Mouse (Mus musculus) heart, adult 18-20 months (tissue): ENCODE results near the gene Spata18. TPM values are rescaled to one million over a fixed set of nuclear protein-coding genes. Genes with fewer than 3 reads are reported as not detected.

Source experiments
- DNase-seq, 2 experiments: peaks; one replicate each; pipeline ENCODE4 v3.0.0; 2021 to 2022; ENCODE audit warnings: mixed read lengths in 1 of 2
- long read RNA-seq, 2 experiments: library from polyadenylated mRNA; stranded (forward); transcript quantifications; one replicate each; pipeline ENCODE4 v2.0.0; 2021
- total RNA-seq, 2 experiments: library from RNA; stranded (reverse); gene quantifications; 2 replicates each; pipeline ENCODE4 v1.2.3; 2021

Gene Spata18
- total RNA-seq = 1 to 10 TPM in 1 of 2 experiments, not detected in 1; 1.3 TPM
- long read RNA-seq, experiment 1 = 0 reads
- long read RNA-seq, experiment 2 = 0 reads

GRCm38 (mm10) chr5:73651061-73651854 is at the start of gene Spata18:
Spata18 (plus strand) TSS chr5:73651379.
- DNase-seq = peak; percentile 19 to 45

DNA sequence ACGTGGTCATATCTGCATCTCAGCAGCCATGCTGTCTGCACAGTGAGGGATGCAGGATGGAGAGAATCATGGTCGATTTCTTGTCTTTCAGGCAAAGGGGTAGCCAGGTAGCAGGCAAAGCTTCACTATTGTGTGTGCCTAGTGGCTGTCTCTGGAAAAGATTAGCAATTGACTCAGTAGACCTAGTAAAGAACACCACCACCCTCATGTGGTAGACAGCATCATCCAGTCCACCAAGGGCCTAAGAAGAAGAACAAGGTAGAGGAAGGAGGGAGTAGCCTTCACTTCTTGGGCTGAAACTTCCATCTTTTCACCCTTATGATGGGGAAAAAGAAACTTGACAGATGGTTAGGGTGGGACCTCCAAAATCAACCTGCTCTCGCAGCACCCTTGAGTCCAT is 48.3 kb upstream of the Spata18 start:
- DNase-seq = no peak

DNA sequence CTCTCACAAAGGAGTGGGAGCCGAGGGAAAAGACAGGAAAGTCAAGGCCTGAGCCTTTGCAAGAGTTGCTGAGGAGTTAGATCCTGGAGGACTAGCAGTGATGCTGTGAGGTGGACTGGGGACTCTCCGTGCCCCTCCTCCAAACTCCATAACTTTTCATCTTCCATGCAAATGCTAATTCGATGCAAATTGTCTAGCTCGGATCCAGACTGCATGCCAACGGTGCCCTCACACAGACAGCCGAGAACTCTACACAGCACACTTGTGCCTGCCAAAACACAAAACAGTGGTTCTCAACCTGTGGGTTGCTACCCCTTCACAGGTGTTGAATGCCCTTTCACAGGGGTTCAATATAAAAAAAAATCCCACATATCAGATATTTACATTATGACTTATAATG is 46.6 kb upstream of the Spata18 start:
- no peak for DNase-seq

- no peak for DNase-seq
Observed at GRCm38 (mm10) chr5:73604964-73605363, 46.2 kb upstream of the Spata18 start.

DNA sequence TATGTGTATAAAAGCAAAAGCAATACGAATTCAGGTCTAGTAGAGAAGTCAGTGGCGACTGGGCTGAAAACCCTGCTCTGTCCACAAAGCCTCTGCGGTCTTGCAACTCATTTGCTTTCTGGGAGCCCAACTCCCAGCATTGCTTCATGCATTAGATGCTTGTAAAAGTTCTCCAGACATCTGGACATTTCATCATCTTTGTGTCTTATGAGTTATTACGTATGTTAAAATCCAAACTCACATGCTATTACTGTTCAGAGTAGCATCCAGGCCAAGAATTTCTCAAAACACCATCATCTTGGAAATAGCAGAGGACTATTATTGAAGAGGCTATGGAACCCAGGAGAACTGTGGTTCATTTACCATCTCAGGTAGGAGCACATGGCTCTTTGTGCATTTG is 40.1 kb upstream of the Spata18 start:
- DNase-seq = no peak

GRCm38 (mm10) chr5:73613296-73613695 is 37.9 kb upstream of the Spata18 start:
- no peak for DNase-seq

DNA sequence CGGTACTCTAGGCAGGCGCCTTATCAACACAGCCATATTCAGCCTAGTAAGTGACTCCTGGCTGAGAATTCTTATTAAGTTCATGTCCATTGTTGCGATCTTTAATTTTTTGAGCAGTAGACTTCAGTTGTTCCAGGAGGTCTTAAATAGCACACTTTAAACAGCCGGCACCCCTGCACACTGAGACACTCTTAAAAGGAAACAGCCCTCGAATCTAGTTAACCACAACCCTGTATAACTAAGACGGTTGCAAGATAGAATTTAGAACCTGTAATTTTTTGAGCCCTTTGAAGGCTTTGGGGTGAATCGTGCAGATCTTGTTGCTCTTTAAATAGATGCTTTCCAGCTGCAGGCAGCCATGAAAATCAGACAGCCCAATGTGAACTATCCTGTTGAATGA is 36.0 kb upstream of the Spata18 start:
- DNase-seq = no peak

GRCm38 (mm10) chr5:73618969-73619368 is 32.2 kb upstream of the Spata18 start:
- no peak for DNase-seq

DNA sequence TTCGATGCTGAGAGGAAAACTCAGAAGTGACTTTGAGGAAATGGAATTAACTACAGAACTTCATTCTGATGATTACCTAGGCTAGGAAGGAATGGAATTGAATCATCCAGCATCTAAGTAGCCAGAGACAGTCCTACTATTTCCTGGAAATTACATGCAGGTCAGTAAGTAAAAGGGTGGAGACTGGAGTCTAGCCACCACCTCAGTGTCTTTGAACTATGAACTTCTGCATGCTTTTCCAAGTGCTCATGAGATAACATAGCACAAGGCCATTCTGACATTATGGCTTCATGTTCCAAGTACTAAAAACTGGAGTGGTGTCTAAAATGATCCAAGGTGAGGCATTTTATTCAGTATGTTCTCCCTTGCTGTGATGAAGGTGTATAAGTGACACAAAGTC is 25.7 kb upstream of the Spata18 start:
- no peak for DNase-seq

- DNase-seq = no peak
Observed at GRCm38 (mm10) chr5:73626842-73627241, 24.3 kb upstream of the Spata18 start.

GRCm38 (mm10) chr5:73627559-73627958 is 23.6 kb upstream of the Spata18 start:
- DNase-seq = no peak

DNA sequence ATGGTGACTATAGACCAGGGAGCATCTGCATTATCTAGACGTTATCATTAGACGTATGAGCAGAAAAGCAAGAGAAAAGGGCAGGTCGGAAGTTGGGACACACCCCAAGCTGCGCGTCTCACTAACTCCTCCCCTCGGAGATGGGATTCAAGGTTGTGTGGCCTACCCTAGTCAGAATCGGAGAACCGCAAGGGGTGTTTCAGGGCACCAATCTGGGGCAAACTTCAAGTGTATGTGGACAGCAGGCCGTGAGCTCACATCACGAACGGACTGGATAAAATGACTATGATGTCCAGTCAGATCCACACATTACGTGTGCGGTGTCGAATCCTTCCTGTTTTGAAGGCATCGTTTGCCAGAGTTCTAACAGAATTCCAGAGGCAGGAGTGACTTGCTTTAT is 23.2 kb upstream of the Spata18 start:
- DNase-seq = no peak

DNA sequence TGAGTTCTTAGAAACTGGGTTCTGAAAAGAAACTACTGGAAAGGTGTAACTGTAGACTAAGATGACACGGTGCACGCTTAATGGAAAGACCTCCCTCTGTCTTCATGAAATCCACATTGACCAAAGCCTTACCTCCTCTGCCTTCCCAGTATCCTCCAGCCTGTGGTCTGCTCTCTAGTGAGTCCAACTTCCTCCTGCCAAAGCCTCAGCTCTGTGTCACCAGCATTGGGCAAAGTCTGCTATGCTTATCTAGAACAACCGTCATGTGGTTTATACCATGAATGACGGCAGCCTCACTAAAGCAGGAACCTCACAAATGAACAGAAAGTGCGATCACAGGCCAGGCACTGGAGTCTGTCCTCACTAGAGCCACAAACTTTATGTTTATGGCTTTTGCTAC is 21.0 kb upstream of the Spata18 start:
- peak in 1 of 2 experiments; percentile 27 for DNase-seq

- no peak for DNase-seq
Observed at GRCm38 (mm10) chr5:73631001-73631558, 20.1 kb upstream of the Spata18 start.

GRCm38 (mm10) chr5:73632291-73632690 is 18.9 kb upstream of the Spata18 start, which contains the start of gene Lrrc66:
Lrrc66 (minus strand) TSS chr5:73632526.
- DNase-seq = no peak

GRCm38 (mm10) chr5:73633141-73633540 is 18.0 kb upstream of the Spata18 start:
- DNase-seq = peak; percentile 59 to 88

DNA sequence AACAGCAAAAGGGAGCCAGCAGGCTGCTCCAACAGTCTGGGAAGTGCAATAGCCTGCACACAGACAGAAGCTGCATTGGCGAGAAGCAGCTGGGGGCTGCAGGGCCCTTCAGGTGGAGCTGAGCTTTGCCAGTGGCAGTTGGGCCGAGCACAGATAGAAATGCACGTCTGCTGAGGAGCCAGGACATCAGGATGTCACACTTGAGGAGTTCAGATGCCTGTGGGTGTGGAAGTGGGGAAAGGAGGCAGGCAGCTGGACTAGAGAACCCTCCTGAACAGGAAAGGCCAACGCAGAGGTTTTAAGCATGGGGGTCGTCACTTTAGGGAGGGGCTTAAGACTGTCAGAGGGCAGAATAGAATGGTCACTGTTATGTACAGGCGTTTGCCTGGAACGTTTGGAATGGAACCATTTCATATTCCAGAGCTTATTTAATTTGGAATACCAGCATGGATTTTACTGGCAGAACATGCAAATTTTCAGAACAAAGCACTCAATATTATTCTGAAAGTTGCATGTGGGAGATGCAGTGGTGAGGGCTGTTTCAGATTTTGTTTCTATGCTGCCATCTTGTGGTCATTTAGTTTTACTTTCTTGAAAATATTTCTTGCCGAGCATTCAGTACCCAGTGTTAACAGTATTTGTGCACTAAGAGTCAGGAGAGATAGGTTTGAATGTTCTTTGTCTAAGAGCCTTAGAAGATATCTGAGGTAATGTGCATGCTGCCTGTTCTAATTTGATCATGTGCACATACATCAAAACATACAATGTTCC is 13.7 kb upstream of the Spata18 start:
- peak; percentile 29 to 57 for DNase-seq

DNA sequence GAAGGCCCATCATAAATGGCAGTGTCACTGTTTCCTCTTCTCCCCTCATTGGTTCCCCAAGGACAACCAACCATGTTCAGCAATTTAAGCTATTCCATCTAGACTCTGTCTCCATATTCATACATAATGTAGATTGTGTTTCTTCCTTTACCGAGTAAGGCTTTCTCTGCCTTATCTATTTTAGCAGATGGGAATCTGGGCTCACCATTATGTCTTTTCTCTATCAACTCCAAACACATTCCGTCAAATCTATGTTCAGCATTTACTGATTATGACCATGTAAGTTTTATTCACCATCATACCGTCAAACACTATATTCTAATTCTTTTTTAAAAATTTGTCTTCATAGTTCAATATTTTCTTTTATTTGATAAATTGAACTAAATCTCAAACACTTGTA is 10.1 kb upstream of the Spata18 start:
- no peak for DNase-seq

DNA sequence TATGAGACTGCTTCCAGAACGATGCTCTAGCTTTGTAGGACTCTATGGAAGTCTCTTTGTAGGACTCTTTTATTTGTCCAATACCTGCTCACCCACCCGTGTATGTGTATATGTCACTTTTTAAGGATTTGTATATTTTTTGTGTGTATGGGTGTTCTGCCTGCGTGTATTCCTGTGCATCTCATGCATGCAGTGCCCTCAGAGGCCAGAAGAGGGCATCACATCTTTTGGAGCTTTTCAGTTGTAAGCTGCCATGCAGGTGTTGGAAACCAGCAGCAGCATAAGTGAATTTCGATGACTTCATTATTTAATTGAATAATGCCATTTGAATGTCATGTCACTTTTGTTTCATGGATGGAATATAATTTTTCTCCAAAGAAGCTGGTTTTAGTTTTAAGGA is 9.1 kb upstream of the Spata18 start:
- peak in 1 of 2 experiments; percentile 31 for DNase-seq

DNA sequence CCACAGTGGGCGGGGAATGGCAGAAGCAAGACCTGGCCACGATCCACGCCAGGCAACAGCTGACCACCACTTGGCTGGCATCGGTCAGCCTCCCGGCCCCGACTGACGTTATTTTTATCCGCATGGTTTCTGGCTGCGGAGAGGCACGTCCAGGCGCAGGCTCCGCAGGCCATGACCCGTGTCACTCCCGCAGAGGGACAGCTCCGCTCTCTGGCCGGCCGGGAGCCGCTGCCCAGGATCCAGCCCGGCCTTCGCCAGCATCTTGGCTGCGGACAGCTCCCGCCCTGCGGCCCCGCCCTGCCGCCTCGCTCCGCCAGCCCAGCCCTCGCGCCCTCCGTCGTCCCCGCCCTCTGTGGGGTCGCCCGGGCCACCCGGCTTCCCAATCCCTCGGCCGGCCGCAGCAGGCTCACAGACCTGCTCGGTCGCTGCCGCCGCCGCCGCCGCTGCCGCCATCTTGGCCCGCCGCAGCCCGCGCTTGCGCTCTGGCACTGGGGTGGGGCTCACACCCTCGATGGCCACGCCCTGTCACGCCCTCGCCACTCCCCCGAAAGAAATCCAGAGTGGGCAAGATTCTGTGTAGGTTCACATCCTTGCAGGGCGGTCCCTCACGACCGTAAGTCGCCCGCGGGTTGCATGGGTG is 3.8 kb upstream of the Spata18 start, which contains the start of gene Sgcb:
Gene Sgcb (minus strand): TSS at position 530 of the 640 bp plus-strand sequence.
- DNase-seq = peak; percentile 91 to 95

DNA sequence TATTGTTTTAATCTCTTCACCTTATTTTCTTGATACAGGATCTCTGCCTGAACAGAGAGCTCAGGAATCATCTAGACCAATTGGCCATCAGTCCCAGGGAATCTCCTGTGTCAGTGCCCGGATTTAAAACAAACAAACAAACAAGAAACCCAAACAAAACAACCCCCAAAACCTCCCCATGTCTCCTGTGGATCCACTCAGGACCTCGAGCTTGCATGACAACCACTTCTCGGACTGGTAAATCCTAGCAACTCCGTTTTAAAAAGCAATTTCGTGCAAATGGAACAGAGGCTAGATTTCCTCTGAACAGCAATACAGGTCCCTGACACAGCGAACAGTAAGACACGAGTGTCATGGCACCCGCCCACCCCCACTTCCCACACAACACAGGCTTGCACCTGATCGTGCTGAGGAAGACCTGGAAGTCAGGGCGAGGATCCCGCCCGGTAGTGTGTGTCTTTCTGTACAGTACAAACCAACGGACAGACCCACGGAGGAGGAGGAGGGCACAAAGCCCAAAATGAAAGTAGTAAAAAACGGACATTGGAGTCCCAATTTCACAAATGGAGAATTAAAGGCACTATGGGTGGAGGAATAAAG is 714 bp upstream of the Spata18 start:
- DNase-seq = peak in 1 of 2 experiments; percentile 57

- DNase-seq = no peak
Observed at GRCm38 (mm10) chr5:73651855-73652201, 649 bp downstream of the Spata18 start.
